Mouse (Mus musculus) cerebellum, adult 2 months (tissue): Measurements from ENCODE around the gene Gm44503. TPM values are rescaled to one million over a fixed set of nuclear protein-coding genes. Genes with fewer than 3 reads are reported as not detected.

Experiments
- DNase-seq, 2 experiments: peaks; one replicate each; pipeline ENCODE4 v3.0.0; 2021
- H3K27ac ChIP-seq: fragments of 200-500 bp; 2 replicates; pipeline ENCODE4 v1.5.1; 2012; ENCODE audit warnings: low read length, control low read depth, inconsistent platforms; ENCODE audit not compliant: insufficient read depth
- H3K27me3 ChIP-seq: fragments of 200-500 bp; 2 replicates; pipeline ENCODE4 v1.6.1; 2012; ENCODE audit warnings: inconsistent platforms, mild to moderate bottlenecking, low read length, moderate library complexity; ENCODE audit not compliant: control insufficient read depth, insufficient read depth
- H3K4me1 ChIP-seq: fragments of 200-500 bp; 2 replicates; pipeline ENCODE4 v1.6.1; 2011; ENCODE audit warnings: low read length; ENCODE audit not compliant: control insufficient read depth, insufficient read depth
- H3K4me3 ChIP-seq: fragments of 200-500 bp; replicated peaks from 2 replicates; pipeline ENCODE3; 2011; ENCODE audit warnings: mild to moderate bottlenecking, low read depth, low read length, control low read depth; ENCODE audit not compliant: insufficient read depth
- CTCF ChIP-seq: fragments of 200-500 bp; IDR thresholded peaks from 2 replicates; pipeline ENCODE4 v1.5.1; 2011; ENCODE audit warnings: low read depth, mild to moderate bottlenecking, control low read depth, low read length, moderate library complexity, borderline replicate concordance; ENCODE audit not compliant: insufficient read depth
- POLR2A ChIP-seq: fragments of 200-500 bp; IDR thresholded peaks from 2 replicates; pipeline ENCODE4 v1.6.1; 2011; ENCODE audit warnings: low read length, control low read depth, borderline replicate concordance; ENCODE audit not compliant: insufficient read depth
- WGBS: fragments of 180-500 bp; shearing (Covaris S2); methylation state at CpG from one replicate; pipeline ENCODE4 v1.1.7; 2018; 5-methylcytosine and 5-hydroxymethylcytosine counted together
- polyA plus RNA-seq: library from polyadenylated mRNA; depleted of rRNA; stranded (reverse); fragments of >200 nt; gene quantifications from 2 replicates; pipeline ENCODE4 v1.2.3, GENCODE M21; 2012

Gm44503 gene
- polyA plus RNA-seq, 1 experiment, result 0.07 TPM

- WGBS, result 89% methylated on average over 1 of the region's 1 CpGs
- no peak overlapping the region for H3K4me3 ChIP-seq
- H3K27me3 ChIP-seq, result no peaks in the 10 kb centered on the region
- TF ChIP-seq CTCF (no peak), POLR2A (no peak)
- no peak overlapping the region for H3K27ac ChIP-seq
- no peaks in the 10 kb centered on the region for H3K4me1 ChIP-seq
- DNase-seq, result no peak
Observed at GRCm38 (mm10) chr9:72975242-72975641, 16.6 kb downstream of the Gm44503 start.

GRCm38 (mm10) chr9:72983066-72983465 is 24.4 kb downstream of the Gm44503 start:
- H3K4me1 ChIP-seq, result no peaks in the 10 kb centered on the region; the same call in 1 of the 2 replicates
- no peak for DNase-seq
- WGBS, result 57% methylated on average over 2 of the region's 2 CpGs
- H3K27ac ChIP-seq, result no peak overlapping the region
- TF ChIP-seq CTCF, result no peak
- no peak for TF ChIP-seq POLR2A
- no peak overlapping the region for H3K4me3 ChIP-seq
- no peaks in the 10 kb centered on the region for H3K27me3 ChIP-seq

GRCm38 (mm10) chr9:72985250-72986220 is 26.9 kb downstream of the Gm44503 start, which contains the start of the genes Ccpg1os and Ccpg1:
Gene Ccpg1os (minus strand): TSS chr9:72985382.
Gene Ccpg1 (plus strand): TSS chr9:72985429.
- no peaks in the 10 kb centered on the region for H3K27me3 ChIP-seq
- WGBS, result under 1% methylated on average over 87 of the region's 88 CpGs
- peak; percentile 77 for TF ChIP-seq POLR2A
- no peak for TF ChIP-seq CTCF

GRCm38 (mm10) chr9:72987703-72988102 is 29.1 kb downstream of the Gm44503 start:
- H3K4me1 ChIP-seq, result peaks cover 3% of the 10 kb centered on the region; the same call in 1 of the 2 replicates
- WGBS, result 61% methylated on average over 3 of the region's 3 CpGs
- H3K27me3 ChIP-seq, result no peaks in the 10 kb centered on the region
- H3K27ac ChIP-seq, result no peak overlapping the region
- no peak for DNase-seq
- H3K4me3 ChIP-seq, result no peak overlapping the region
- no peak for TF ChIP-seq CTCF
- TF ChIP-seq POLR2A, result no peak

More at GRCm38 (mm10) chr9:72985250-72986220, 26.9 kb downstream of the Gm44503 start, which contains the start of the genes Ccpg1os and Ccpg1:
- Histone ChIP-seq H3K4me3 (peak within 1 kb of the TSS; percentile 96), H3K27ac (peak within 1 kb of the TSS; percentile 88), H3K4me1 (peaks cover 3% of the 10 kb centered on the region; the same call in 1 of the 2 replicates)
- DNase-seq, result peak; percentile 97 to 98

GRCm38 (mm10) chr9:72988706-72989105 is 30.1 kb downstream of the Gm44503 start:
- no peak for DNase-seq
- H3K27ac ChIP-seq, result no peak overlapping the region
- no peaks in the 10 kb centered on the region for H3K27me3 ChIP-seq
- H3K4me3 ChIP-seq, result no peak overlapping the region
- 69% methylated on average over 5 of the region's 5 CpGs for WGBS
- no peak for TF ChIP-seq POLR2A
- no peak for TF ChIP-seq CTCF
- H3K4me1 ChIP-seq, result peaks cover 3% of the 10 kb centered on the region; the same call in 1 of the 2 replicates

- WGBS, result 94% methylated on average over 2 of the region's 2 CpGs
- no peak overlapping the region for H3K27ac ChIP-seq
- DNase-seq, result no peak
- no peaks in the 10 kb centered on the region for H3K27me3 ChIP-seq
- TF ChIP-seq CTCF (no peak), POLR2A (no peak)
- no peak overlapping the region for H3K4me3 ChIP-seq
- peaks cover 3% of the 10 kb centered on the region; the same call in 1 of the 2 replicates for H3K4me1 ChIP-seq
Observed at GRCm38 (mm10) chr9:72991420-72991819, 32.8 kb downstream of the Gm44503 start.

GRCm38 (mm10) chr9:72992576-72992975 is 33.9 kb downstream of the Gm44503 start:
- H3K27me3 ChIP-seq, result no peaks in the 10 kb centered on the region
- H3K4me1 ChIP-seq, result peaks cover 3% of the 10 kb centered on the region; the same call in 1 of the 2 replicates
- no peak overlapping the region for H3K4me3 ChIP-seq
- no peak for TF ChIP-seq CTCF
- TF ChIP-seq POLR2A, result no peak
- no peak overlapping the region for H3K27ac ChIP-seq
- DNase-seq, result no peak
- 85% methylated on average over 5 of the region's 5 CpGs for WGBS
